Mouse (Mus musculus): Measurements from ENCODE around the gene Gm10340. TPM values are rescaled to one million over a fixed set of nuclear protein-coding genes. Genes with fewer than 3 reads are reported as not detected.
"Not testable (repeated sequence)": the region's sequence is repeated elsewhere in the genome, so short reads cannot be mapped to it uniquely, and the experiment has no call there.

Gene Gm10340
- total RNA-seq (2021): not detected
- long read RNA-seq, experiment 1: 0 reads
- long read RNA-seq, experiment 2: 0 reads

DNA sequence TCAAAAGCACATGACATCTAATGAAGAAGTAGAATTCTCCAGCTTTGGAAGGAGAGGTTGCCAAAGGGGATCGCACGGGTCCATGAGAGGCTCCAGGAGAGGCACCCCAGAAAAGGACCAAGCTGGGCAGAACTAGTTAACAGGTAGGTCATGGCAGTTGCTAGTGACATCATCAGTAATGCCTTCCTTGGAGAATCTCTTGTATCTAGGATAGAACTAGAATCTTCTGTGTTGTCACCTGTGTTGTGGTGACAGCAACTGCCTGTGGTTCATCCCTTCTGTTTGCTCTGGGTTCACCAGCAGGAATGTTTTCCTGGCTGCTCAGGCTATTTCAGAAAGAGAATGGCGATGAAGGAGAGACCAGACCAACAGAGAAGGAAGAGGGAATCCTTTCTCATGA lies at the start of gene Gm10340:
Gene Gm10340, plus strand, starts transcription at position 301 of the 400 bp plus-strand sequence.
- intact Hi-C loops (cut with DNase I); H3K27ac ChIP-seq; DNase-seq (ENCODE audit: extremely low spot score in 1 of 2, low spot score in 2 of 2): not testable (repeated sequence)

DNA sequence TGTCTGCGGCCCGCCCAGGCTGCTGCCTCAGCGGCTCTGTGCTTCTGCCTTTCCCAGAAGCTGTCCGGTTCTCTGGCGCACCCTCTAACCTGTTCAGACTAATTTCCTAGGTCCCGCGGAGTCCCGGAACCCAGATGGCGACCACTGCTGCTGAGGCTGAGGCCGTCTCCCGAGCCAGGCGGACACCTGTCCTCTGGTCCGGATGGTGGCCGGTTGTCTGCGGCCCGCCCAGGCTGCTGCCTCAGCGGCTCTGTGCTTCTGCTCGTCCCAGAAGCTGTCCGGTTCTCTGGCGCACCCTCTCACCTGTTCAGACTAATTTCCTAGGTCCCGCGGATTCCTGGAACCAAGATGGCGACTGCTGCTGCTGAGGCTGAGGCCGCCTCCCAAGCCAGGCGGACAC lies 17.7 kb upstream of the Gm10340 start:
- H3K4me3 ChIP-seq; intact Hi-C loops (cut with DNase I); H3K27ac ChIP-seq: not testable (repeated sequence)
- DNase-seq (ENCODE audit: extremely low spot score in 1 of 2, low spot score in 2 of 2): peak; percentile 11 to 36

More for the DNA sequence above, at the start of gene Gm10340:
- H3K4me3 ChIP-seq: not testable (repeated sequence)

DNA sequence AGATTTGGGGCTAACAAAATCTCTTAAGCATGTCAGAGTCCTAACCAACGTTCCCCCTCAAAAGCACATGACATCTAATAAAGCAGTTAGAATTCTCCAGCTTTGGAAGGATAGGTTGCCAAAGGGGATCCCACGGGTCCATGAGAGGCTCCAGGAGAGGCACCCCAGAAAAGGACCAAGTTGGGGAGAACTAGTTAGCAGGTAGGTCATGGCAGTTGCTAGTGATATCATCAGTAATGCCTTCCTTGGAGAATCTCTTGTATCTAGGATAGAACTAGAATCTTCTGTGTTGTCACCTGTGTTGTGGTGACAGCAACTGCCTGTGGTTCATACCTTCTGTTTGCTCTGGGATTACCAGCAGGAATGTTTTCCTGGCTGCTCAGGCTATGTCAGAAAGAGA lies 54.2 kb downstream of the Gm10340 start, which contains the start of gene Gm5795:
Gene Gm5795, plus strand, starts transcription at position 301 of the 400 bp plus-strand sequence.
- intact Hi-C loops (cut with DNase I); H3K4me3 ChIP-seq; DNase-seq (ENCODE audit: extremely low spot score in 1 of 2, low spot score in 2 of 2): not testable (repeated sequence)

More for the DNA sequence above, 54.2 kb downstream of the Gm10340 start, which contains the start of gene Gm5795:
- not testable (repeated sequence) for H3K27ac ChIP-seq

Other genes starting within 250 kb of the Gm10340 start
- not detected for gene Gm2888, start 104.0 kb upstream of the Gm10340 start, total RNA-seq (2021)
- gene Gm2897, start 84.7 kb upstream of the Gm10340 start, total RNA-seq (2021): under 1 TPM; 0.59 to 0.63 TPM
- not detected for gene Gm5795, start 54.3 kb downstream of the Gm10340 start, total RNA-seq (2021)
- 1 to 10 TPM; 4.7 to 5.8 TPM for gene D830030K20Rik, start 74.5 kb downstream of the Gm10340 start, total RNA-seq (2021)
- not detected for gene Gm2956, start 198.6 kb downstream of the Gm10340 start, total RNA-seq (2021)